Mouse (Mus musculus) gastrocnemius, postnatal 14 days (tissue): ENCODE measurements around the gene Ltc4s. TPM values are rescaled to one million over a fixed set of nuclear protein-coding genes. Genes with fewer than 3 reads are reported as not detected.

ENCODE experiments used
- DNase-seq: peaks from one replicate; pipeline ENCODE4 v3.0.0; 2021; ENCODE audit warnings: mixed read lengths
- intact Hi-C: fragments of 180-260 bp; cut with DNase I; formaldehyde crosslinking; loops from one replicate; pipeline ENCODE4 v1.15.1; 2025; ENCODE audit warnings: low total_unique reads
- long read RNA-seq, 2 experiments: library from polyadenylated mRNA; stranded (forward); transcript quantifications; one replicate each; pipeline ENCODE4 v2.0.0; 2021
- total RNA-seq, 2 experiments: library from RNA; stranded (reverse); gene quantifications; 2 replicates each; pipeline ENCODE4 v1.2.3; 2021

The Ltc4s gene
- total RNA-seq, result 1 to 10 TPM; 1.9 to 2.0 TPM
- long read RNA-seq, experiment 1, partial matches to known transcripts, result 0 of 1 reads
- long read RNA-seq, experiment 1, other reads (novel, unspliced or antisense), result 0 of 1 reads
- long read RNA-seq, experiment 2, partial matches to known transcripts, result 1 of 2 reads
- long read RNA-seq, experiment 2, other reads (novel, unspliced or antisense), result 0 of 2 reads

- intact Hi-C loops, result loop anchor here (5.0 kb wide), 1 partner anchor 129 kb away; no protein-coding TSS in a partner anchor
- no peak for DNase-seq
These were observed at the start of gene Ltc4s for GRCm38 (mm10) chr11:50238324-50238723. Gene Ltc4s, minus strand, starts transcription at chr11:50238616.

- intact Hi-C loops, result no loop called here
- DNase-seq, result no peak
These were observed 48.0 kb upstream of the Ltc4s start for GRCm38 (mm10) chr11:50286428-50286827.

GRCm38 (mm10) chr11:50285696-50286095 is 47.3 kb upstream of the Ltc4s start:
- intact Hi-C loops, result no loop called here
- no peak for DNase-seq

- intact Hi-C loops, result no loop called here
- no peak for DNase-seq
These were observed 46.8 kb upstream of the Ltc4s start for GRCm38 (mm10) chr11:50285263-50285662.

GRCm38 (mm10) chr11:50280053-50280452 is 41.6 kb upstream of the Ltc4s start:
- DNase-seq, result no peak
- intact Hi-C loops, result no loop called here

- intact Hi-C loops, result no loop called here
- no peak for DNase-seq
These were observed 40.6 kb upstream of the Ltc4s start for GRCm38 (mm10) chr11:50279005-50279404.

- intact Hi-C loops, result no loop called here
- no peak for DNase-seq
These were observed 39.3 kb upstream of the Ltc4s start for GRCm38 (mm10) chr11:50277706-50278105.

- DNase-seq, result no peak
- intact Hi-C loops, result no loop called here
These were observed 38.6 kb upstream of the Ltc4s start for GRCm38 (mm10) chr11:50277025-50277424.

- intact Hi-C loops, result no loop called here
- no peak for DNase-seq
These were observed 37.2 kb upstream of the Ltc4s start for GRCm38 (mm10) chr11:50275568-50276151.

- DNase-seq, result no peak
- intact Hi-C loops, result no loop called here
These were observed 36.7 kb upstream of the Ltc4s start for GRCm38 (mm10) chr11:50275077-50275476.

- intact Hi-C loops, result no loop called here
- DNase-seq, result no peak
These were observed 34.4 kb upstream of the Ltc4s start for GRCm38 (mm10) chr11:50272819-50273218.

- intact Hi-C loops, result no loop called here
- no peak for DNase-seq
These were observed 31.5 kb upstream of the Ltc4s start for GRCm38 (mm10) chr11:50269885-50270284.

- intact Hi-C loops, result no loop called here
These were observed 30.7 kb upstream of the Ltc4s start for GRCm38 (mm10) chr11:50269163-50269562.

GRCm38 (mm10) chr11:50266997-50267396 is 28.6 kb upstream of the Ltc4s start:
- DNase-seq, result no peak
- intact Hi-C loops, result no loop called here

More at GRCm38 (mm10) chr11:50269163-50269562, 30.7 kb upstream of the Ltc4s start:
- no peak for DNase-seq

GRCm38 (mm10) chr11:50265931-50266330 is 27.5 kb upstream of the Ltc4s start:
- intact Hi-C loops, result no loop called here
- DNase-seq, result peak; percentile 48

GRCm38 (mm10) chr11:50263198-50263597 is 24.8 kb upstream of the Ltc4s start:
- intact Hi-C loops, result no loop called here
- DNase-seq, result peak; percentile 38

GRCm38 (mm10) chr11:50262020-50262419 is 23.6 kb upstream of the Ltc4s start:
- intact Hi-C loops, result no loop called here
- no peak for DNase-seq

GRCm38 (mm10) chr11:50258310-50258709 is 19.9 kb upstream of the Ltc4s start:
- intact Hi-C loops, result no loop called here
- DNase-seq, result no peak

- intact Hi-C loops, result no loop called here
These were observed 18.2 kb upstream of the Ltc4s start for GRCm38 (mm10) chr11:50256615-50257014.

GRCm38 (mm10) chr11:50254010-50254580 is 15.7 kb upstream of the Ltc4s start:
- intact Hi-C loops, result no loop called here
- DNase-seq, result no peak

More at GRCm38 (mm10) chr11:50256615-50257014, 18.2 kb upstream of the Ltc4s start:
- no peak for DNase-seq

- intact Hi-C loops, result no loop called here
- DNase-seq, result no peak
These were observed 15.0 kb upstream of the Ltc4s start for GRCm38 (mm10) chr11:50253393-50253792.
